Mouse (Mus musculus) ES-E14 (cell line): ENCODE data around the gene Men1.

Experiments used
- CHD2 ChIP-seq: IDR thresholded peaks from 2 replicates; pipeline ENCODE4 v1.6.1; 2014; ENCODE audit warnings: mild to moderate bottlenecking, low read depth, low read length, inconsistent platforms
- MAFK ChIP-seq: IDR thresholded peaks from 2 replicates; pipeline ENCODE4 v1.6.1; 2014; ENCODE audit warnings: mild to moderate bottlenecking, low read depth, low read length, inconsistent platforms; ENCODE audit not compliant: insufficient read depth
- ZC3H11A ChIP-seq: IDR thresholded peaks from 2 replicates; pipeline ENCODE4 v1.6.1; 2012; ENCODE audit warnings: low read depth, mild to moderate bottlenecking, inconsistent platforms, low read length, borderline replicate concordance
- ZNF384 ChIP-seq: IDR thresholded peaks from 2 replicates; pipeline ENCODE4 v1.6.1; 2012; ENCODE audit warnings: low read depth, low read length, inconsistent platforms

GRCm38 (mm10) chr19:6302522-6302921 lies 32.3 kb upstream of the Men1 start:
- TF ChIP-seq CHD2 (no peak), ZC3H11A (no peak), ZNF384 (no peak), MAFK (no peak)
